Mouse (Mus musculus): ENCODE results near the gene Fstl4. TPM values are rescaled to one million over a fixed set of nuclear protein-coding genes. Genes with fewer than 3 reads are reported as not detected.

The Fstl4 gene
- polyA plus RNA-seq, 2 experiments = 0.01 TPM; not detected in 1

GRCm38 (mm10) chr11:52954995-52955394, 190.6 kb downstream of the Fstl4 start:
- 68% methylated on average over 3 of the region's 3 CpGs for WGBS (ENCODE audit: insufficient replicate concordance)
- TF ChIP-seq CTCF (IDR thresholded peaks at IDR 0.05; ENCODE audit: low read depth) = no peak
- TF ChIP-seq EP300 (IDR thresholded peaks at IDR 0.05; ENCODE audit: low read depth) = no peak
- Histone ChIP-seq H3K4me3 (ENCODE audit: insufficient read depth in 1 of 2, low read depth in 2 of 2, low read length in 2 of 2) (no peak overlapping the region), H3K4me2 (ENCODE audit: low read depth) (no peak overlapping the region), H3K27ac (no peak overlapping the region), H3K9me3 (ENCODE audit: control insufficient read depth, low read length) (no peaks in the 10 kb centered on the region), H3K4me1 (replicated peaks; ENCODE audit: control insufficient read depth in 2 of 2, insufficient read depth in 2 of 2, low read length in 1 of 2) (no peaks in the 10 kb centered on the region), H3K9ac (replicated peaks) (no peak overlapping the region), H3K27me3 (ENCODE audit: control insufficient read depth, insufficient read depth, low read length) (no peaks in the 10 kb centered on the region), H3K36me3 (replicated peaks; ENCODE audit: control insufficient read depth, insufficient read depth, low read depth) (no peaks in the 10 kb centered on the region)
- no peak for ATAC-seq (ENCODE audit: insufficient read depth)
- DNase-seq (ENCODE audit: low read depth in 3 of 3, low spot score in 3 of 3) = no peak

GRCm38 (mm10) chr11:52968809-52969208, 204.4 kb downstream of the Fstl4 start:
- no peaks in the 10 kb centered on the region for H3K36me3 ChIP-seq (replicated peaks; ENCODE audit: control insufficient read depth, insufficient read depth, low read depth)
- TF ChIP-seq EP300 (IDR thresholded peaks at IDR 0.05; ENCODE audit: low read depth) (no peak), CTCF (IDR thresholded peaks at IDR 0.05; ENCODE audit: low read depth) (no peak)
- H3K9me3 ChIP-seq (ENCODE audit: control insufficient read depth, low read length) = no peaks in the 10 kb centered on the region
- H3K4me3 ChIP-seq (ENCODE audit: insufficient read depth in 1 of 2, low read depth in 2 of 2, low read length in 2 of 2) = no peak overlapping the region
- DNase-seq (ENCODE audit: low read depth in 3 of 3, low spot score in 3 of 3) = no peak
- no peak for ATAC-seq (ENCODE audit: insufficient read depth)
- no peaks in the 10 kb centered on the region for H3K4me1 ChIP-seq (replicated peaks; ENCODE audit: control insufficient read depth in 2 of 2, insufficient read depth in 2 of 2, low read length in 1 of 2)
- no peaks in the 10 kb centered on the region for H3K27me3 ChIP-seq (ENCODE audit: control insufficient read depth, insufficient read depth, low read length)
- WGBS (ENCODE audit: insufficient replicate concordance) = 63% methylated on average over 9 of the region's 9 CpGs
- H3K27ac ChIP-seq = no peak overlapping the region
- no peak overlapping the region for H3K4me2 ChIP-seq (ENCODE audit: low read depth)
- no peak overlapping the region for H3K9ac ChIP-seq (replicated peaks)

- Histone ChIP-seq H3K27ac (no peak overlapping the region), H3K4me3 (ENCODE audit: insufficient read depth in 1 of 2, low read depth in 2 of 2, low read length in 2 of 2) (no peak overlapping the region), H3K36me3 (replicated peaks; ENCODE audit: control insufficient read depth, insufficient read depth, low read depth) (no peaks in the 10 kb centered on the region), H3K4me2 (ENCODE audit: low read depth) (no peak overlapping the region), H3K9ac (replicated peaks) (no peak overlapping the region), H3K9me3 (ENCODE audit: control insufficient read depth, low read length) (no peaks in the 10 kb centered on the region), H3K4me1 (replicated peaks; ENCODE audit: control insufficient read depth in 2 of 2, insufficient read depth in 2 of 2, low read length in 1 of 2) (no peaks in the 10 kb centered on the region), H3K27me3 (ENCODE audit: control insufficient read depth, insufficient read depth, low read length) (no peaks in the 10 kb centered on the region)
- DNase-seq (ENCODE audit: low read depth in 3 of 3, low spot score in 3 of 3) (no peak), ATAC-seq (ENCODE audit: insufficient read depth) (no peak)
- no peak for TF ChIP-seq EP300 (IDR thresholded peaks at IDR 0.05; ENCODE audit: low read depth)
- no peak for TF ChIP-seq CTCF (IDR thresholded peaks at IDR 0.05; ENCODE audit: low read depth)
- WGBS (ENCODE audit: insufficient replicate concordance) = 55% methylated on average over 6 of the region's 6 CpGs
These were observed 206.0 kb downstream of the Fstl4 start for GRCm38 (mm10) chr11:52970396-52970795.

GRCm38 (mm10) chr11:52986986-52987385, 222.6 kb downstream of the Fstl4 start:
- Histone ChIP-seq H3K4me1 (replicated peaks; ENCODE audit: control insufficient read depth in 2 of 2, insufficient read depth in 2 of 2, low read length in 1 of 2) (no peaks in the 10 kb centered on the region), H3K9me3 (ENCODE audit: control insufficient read depth, low read length) (no peaks in the 10 kb centered on the region), H3K4me3 (ENCODE audit: insufficient read depth in 1 of 2, low read depth in 2 of 2, low read length in 2 of 2) (no peak overlapping the region), H3K27me3 (ENCODE audit: control insufficient read depth, insufficient read depth, low read length) (no peaks in the 10 kb centered on the region), H3K4me2 (ENCODE audit: low read depth) (no peak overlapping the region), H3K9ac (replicated peaks) (no peak overlapping the region), H3K36me3 (replicated peaks; ENCODE audit: control insufficient read depth, insufficient read depth, low read depth) (no peaks in the 10 kb centered on the region), H3K27ac (no peak overlapping the region)
- ATAC-seq (ENCODE audit: insufficient read depth) (no peak), DNase-seq (ENCODE audit: low read depth in 3 of 3, low spot score in 3 of 3) (no peak)
- WGBS (ENCODE audit: insufficient replicate concordance) = 32% methylated on average over 8 of the region's 8 CpGs
- no peak for TF ChIP-seq CTCF (IDR thresholded peaks at IDR 0.05; ENCODE audit: low read depth)
- no peak for TF ChIP-seq EP300 (IDR thresholded peaks at IDR 0.05; ENCODE audit: low read depth)

GRCm38 (mm10) chr11:52994688-52995087, 230.3 kb downstream of the Fstl4 start:
- Histone ChIP-seq H3K4me2 (ENCODE audit: low read depth) (no peak overlapping the region), H3K27me3 (ENCODE audit: control insufficient read depth, insufficient read depth, low read length) (no peaks in the 10 kb centered on the region), H3K9me3 (ENCODE audit: control insufficient read depth, low read length) (no peaks in the 10 kb centered on the region), H3K27ac (no peak overlapping the region), H3K4me3 (ENCODE audit: insufficient read depth in 1 of 2, low read depth in 2 of 2, low read length in 2 of 2) (no peak overlapping the region), H3K4me1 (replicated peaks; ENCODE audit: control insufficient read depth in 2 of 2, insufficient read depth in 2 of 2, low read length in 1 of 2) (no peaks in the 10 kb centered on the region), H3K36me3 (replicated peaks; ENCODE audit: control insufficient read depth, insufficient read depth, low read depth) (no peaks in the 10 kb centered on the region), H3K9ac (replicated peaks) (no peak overlapping the region)
- ATAC-seq (ENCODE audit: insufficient read depth) (no peak), DNase-seq (ENCODE audit: low read depth in 3 of 3, low spot score in 3 of 3) (no peak)
- TF ChIP-seq CTCF (IDR thresholded peaks at IDR 0.05; ENCODE audit: low read depth) (no peak), EP300 (IDR thresholded peaks at IDR 0.05; ENCODE audit: low read depth) (no peak)
- 62% methylated on average over 5 of the region's 5 CpGs for WGBS (ENCODE audit: insufficient replicate concordance)

All from liver, embryonic 14.5 days (tissue).